Mouse (Mus musculus) hindbrain, embryonic 12.5 days (tissue): ENCODE measurements around the gene Ms4a8a. TPM values are rescaled to one million over a fixed set of nuclear protein-coding genes. Genes with fewer than 3 reads are reported as not detected.

Experiments
- ATAC-seq: fragments of 200-750 bp; cut with Nextera tagmentation; 2 replicates; pipeline ENCODE4 v1.8.0; 2017; ENCODE audit warnings: moderate TSS enrichment; ENCODE audit not compliant: low FRiP score
- H3K27ac ChIP-seq: fragments of 300-500 bp; sonication (generic); 2 replicates; pipeline ENCODE4 v1.5.1; 2016; ENCODE audit warnings: mild to moderate bottlenecking
- H3K27me3 ChIP-seq: fragments of 300-500 bp; sonication (generic); 2 replicates; pipeline ENCODE4 v1.6.1; 2016; ENCODE audit warnings: mild to moderate bottlenecking
- H3K36me3 ChIP-seq: fragments of 300-500 bp; sonication (generic); 2 replicates; pipeline ENCODE4 v1.6.1; 2016; ENCODE audit warnings: mild to moderate bottlenecking
- H3K4me1 ChIP-seq: fragments of 300-500 bp; sonication (generic); 2 replicates; pipeline ENCODE4 v1.6.1; 2016
- H3K4me2 ChIP-seq: fragments of 300-500 bp; sonication (generic); replicated peaks from 2 replicates; pipeline ENCODE4 v1.6.1; 2016; ENCODE audit warnings: mild to moderate bottlenecking
- H3K4me3 ChIP-seq: fragments of 300-500 bp; sonication (generic); 2 replicates; pipeline ENCODE4 v1.5.1; 2016; ENCODE audit warnings: mild to moderate bottlenecking
- H3K9ac ChIP-seq: fragments of 300-500 bp; sonication (generic); 2 replicates; pipeline ENCODE4 v1.6.1; 2016; ENCODE audit warnings: mild to moderate bottlenecking, moderate library complexity
- H3K9me3 ChIP-seq: fragments of 300-500 bp; sonication (generic); replicated peaks from 2 replicates; pipeline ENCODE4 v1.6.1; 2016; ENCODE audit warnings: mild to moderate bottlenecking
- WGBS: fragments of 180-500 bp; shearing (Covaris S2); methylation state at CpG from one replicate; pipeline ENCODE4 v1.1.7; 2016; 5-methylcytosine and 5-hydroxymethylcytosine counted together
- polyA plus RNA-seq: library from polyadenylated mRNA; unstranded; fragments of >200 nt; fragmentation: Nextera tagmentation; extraction: Ambion mirVana; gene quantifications from 2 replicates; pipeline ENCODE4 v1.2.1, GENCODE M21; 2016

The Ms4a8a gene
- polyA plus RNA-seq, 1 experiment from 2014 or later, result not detected

GRCm38 (mm10) chr19:11053277-11053676 lies 27.6 kb downstream of the Ms4a8a start:
- WGBS, result 69% methylated on average over 3 of the region's 3 CpGs
- H3K4me3 ChIP-seq, result no peak overlapping the region
- H3K27me3 ChIP-seq, result no peaks in the 10 kb centered on the region
- H3K27ac ChIP-seq, result no peak overlapping the region
- no peak for ATAC-seq
- no peak overlapping the region for H3K4me2 ChIP-seq
- no peaks in the 10 kb centered on the region for H3K9me3 ChIP-seq
- no peak overlapping the region for H3K9ac ChIP-seq
- no peaks in the 10 kb centered on the region for H3K36me3 ChIP-seq
- H3K4me1 ChIP-seq, result no peaks in the 10 kb centered on the region

GRCm38 (mm10) chr19:11052877-11053276 lies 28.0 kb downstream of the Ms4a8a start:
- H3K27ac ChIP-seq, result no peak overlapping the region
- H3K4me2 ChIP-seq, result no peak overlapping the region
- no peak overlapping the region for H3K4me3 ChIP-seq
- no peaks in the 10 kb centered on the region for H3K27me3 ChIP-seq
- H3K9ac ChIP-seq, result no peak overlapping the region
- no peak for ATAC-seq
- WGBS, result 66% methylated on average over 5 of the region's 5 CpGs
- no peaks in the 10 kb centered on the region for H3K36me3 ChIP-seq
- no peaks in the 10 kb centered on the region for H3K4me1 ChIP-seq
- H3K9me3 ChIP-seq, result no peaks in the 10 kb centered on the region

- no peak overlapping the region for H3K4me2 ChIP-seq
- H3K27me3 ChIP-seq, result no peaks in the 10 kb centered on the region
- H3K36me3 ChIP-seq, result no peaks in the 10 kb centered on the region
- 73% methylated on average over 2 of the region's 2 CpGs for WGBS
- no peak overlapping the region for H3K4me3 ChIP-seq
- ATAC-seq, result no peak
- H3K9ac ChIP-seq, result no peak overlapping the region
- no peaks in the 10 kb centered on the region for H3K9me3 ChIP-seq
- no peaks in the 10 kb centered on the region for H3K4me1 ChIP-seq
- H3K27ac ChIP-seq, result no peak overlapping the region
Measured at GRCm38 (mm10) chr19:11050286-11050685, 30.6 kb downstream of the Ms4a8a start.

GRCm38 (mm10) chr19:11049426-11049825 lies 31.5 kb downstream of the Ms4a8a start:
- no peaks in the 10 kb centered on the region for H3K27me3 ChIP-seq
- no peaks in the 10 kb centered on the region for H3K36me3 ChIP-seq
- H3K4me2 ChIP-seq, result no peak overlapping the region
- no peak overlapping the region for H3K9ac ChIP-seq
- no peak overlapping the region for H3K27ac ChIP-seq
- H3K4me1 ChIP-seq, result no peaks in the 10 kb centered on the region
- no peak for ATAC-seq
- no peaks in the 10 kb centered on the region for H3K9me3 ChIP-seq
- H3K4me3 ChIP-seq, result no peak overlapping the region

- 73% methylated on average over 1 of the region's 1 CpGs for WGBS
- Histone ChIP-seq H3K4me2 (no peak overlapping the region), H3K9me3 (no peaks in the 10 kb centered on the region)
Measured at GRCm38 (mm10) chr19:11048503-11048902, 32.4 kb downstream of the Ms4a8a start.

GRCm38 (mm10) chr19:11048009-11048408 lies 32.9 kb downstream of the Ms4a8a start:
- H3K9ac ChIP-seq, result no peak overlapping the region
- WGBS, result 77% methylated on average over 6 of the region's 6 CpGs
- H3K36me3 ChIP-seq, result no peaks in the 10 kb centered on the region
- no peaks in the 10 kb centered on the region for H3K27me3 ChIP-seq
- H3K4me2 ChIP-seq, result no peak overlapping the region
- ATAC-seq, result no peak
- H3K4me1 ChIP-seq, result no peaks in the 10 kb centered on the region
- no peaks in the 10 kb centered on the region for H3K9me3 ChIP-seq
- no peak overlapping the region for H3K27ac ChIP-seq
- H3K4me3 ChIP-seq, result no peak overlapping the region

More at GRCm38 (mm10) chr19:11048503-11048902, 32.4 kb downstream of the Ms4a8a start:
- Histone ChIP-seq H3K27ac (no peak overlapping the region), H3K4me1 (no peaks in the 10 kb centered on the region), H3K27me3 (no peaks in the 10 kb centered on the region), H3K4me3 (no peak overlapping the region), H3K9ac (no peak overlapping the region), H3K36me3 (no peaks in the 10 kb centered on the region)
- ATAC-seq, result no peak

GRCm38 (mm10) chr19:11044996-11045711 lies 35.7 kb downstream of the Ms4a8a start:
- Histone ChIP-seq H3K27me3 (no peaks in the 10 kb centered on the region), H3K9me3 (no peaks in the 10 kb centered on the region), H3K4me2 (peak overlapping the region; percentile 59), H3K9ac (peak overlapping the region; percentile 27; the same call in 1 of the 2 replicates), H3K4me3 (peak overlapping the region; percentile 37), H3K27ac (no peak overlapping the region), H3K36me3 (no peaks in the 10 kb centered on the region), H3K4me1 (no peaks in the 10 kb centered on the region)
- 8% methylated on average over 34 of the region's 40 CpGs for WGBS
- peak; percentile 99 for ATAC-seq

- H3K4me3 ChIP-seq, result peak overlapping the region; percentile 37
- no peaks in the 10 kb centered on the region for H3K4me1 ChIP-seq
- H3K9ac ChIP-seq, result peak overlapping the region; percentile 27; the same call in 1 of the 2 replicates
- WGBS, result 30% methylated on average over 5 of the region's 5 CpGs
- H3K27me3 ChIP-seq, result no peaks in the 10 kb centered on the region
- peak; percentile 83 for ATAC-seq
- H3K4me2 ChIP-seq, result peak overlapping the region; percentile 59
- no peaks in the 10 kb centered on the region for H3K9me3 ChIP-seq
- H3K36me3 ChIP-seq, result no peaks in the 10 kb centered on the region
- no peak overlapping the region for H3K27ac ChIP-seq
Measured at GRCm38 (mm10) chr19:11044671-11044995, 36.3 kb downstream of the Ms4a8a start.

- H3K27me3 ChIP-seq, result no peaks in the 10 kb centered on the region
- H3K36me3 ChIP-seq, result no peaks in the 10 kb centered on the region
- no peak overlapping the region for H3K4me3 ChIP-seq
- H3K9ac ChIP-seq, result no peak overlapping the region
- no peak overlapping the region for H3K4me2 ChIP-seq
- no peak overlapping the region for H3K27ac ChIP-seq
- no peaks in the 10 kb centered on the region for H3K4me1 ChIP-seq
- no peak for ATAC-seq
- no peaks in the 10 kb centered on the region for H3K9me3 ChIP-seq
Measured at GRCm38 (mm10) chr19:11037570-11037969, 43.3 kb downstream of the Ms4a8a start.

GRCm38 (mm10) chr19:11022382-11022781 lies 58.5 kb downstream of the Ms4a8a start:
- Histone ChIP-seq H3K4me1 (no peaks in the 10 kb centered on the region), H3K27me3 (no peaks in the 10 kb centered on the region), H3K4me2 (no peak overlapping the region), H3K9ac (no peak overlapping the region), H3K27ac (no peak overlapping the region), H3K36me3 (no peaks in the 10 kb centered on the region), H3K4me3 (no peak overlapping the region), H3K9me3 (no peaks in the 10 kb centered on the region)
- no peak for ATAC-seq

- 93% methylated on average over 3 of the region's 3 CpGs for WGBS
- H3K9ac ChIP-seq, result no peak within 1 kb of the TSS
- no peaks in the 10 kb centered on the region for H3K9me3 ChIP-seq
- no peak within 1 kb of the TSS for H3K4me2 ChIP-seq
- H3K4me1 ChIP-seq, result no peaks in the 10 kb centered on the region
- H3K27me3 ChIP-seq, result no peaks in the 10 kb centered on the region
- H3K4me3 ChIP-seq, result no peak within 1 kb of the TSS
- no peak for ATAC-seq
- no peaks in the 10 kb centered on the region for H3K36me3 ChIP-seq
- no peak within 1 kb of the TSS for H3K27ac ChIP-seq
Measured at GRCm38 (mm10) chr19:11017891-11018290, 63.0 kb downstream of the Ms4a8a start, which contains the start of gene Ms4a18. Gene Ms4a18, minus strand, starts transcription at chr19:11018031.
